20 mouse cellular contexts compared by ENCODE assay signal in genomic region chr9:52407841-52408240, GRCm38 (mm10).
DNase-seq lines count a peak whose midpoint lies in the region; ATAC-seq lines count a peak whose summit lies in the region.
"Had no signal": no experiment of that assay in that cellular context is flagged by ENCODE, and none has a peak within 500 bp of the region (broad histone marks: within the 10 kb centered on the region; RNA-seq: fewer than 3 reads in every experiment).

No protein-coding gene starts in this region.

- H3K27ac ChIP-seq in limb, embryonic 11.5 days (replicated peaks; ENCODE audit: low read depth, low read length): no peak overlapping the region
- no peak overlapping the region for H3K27ac ChIP-seq in limb, embryonic 10.5 days
- H3K27ac ChIP-seq in intestine, embryonic 16.5 days (ENCODE audit: low read length): no peak overlapping the region
- H3K27ac ChIP-seq: embryonic facial prominence, embryonic 15.5 days; forebrain, embryonic 12.5 days; heart, embryonic 10.5 days; hindbrain, embryonic 15.5 days; kidney, embryonic 15.5 days; limb, embryonic 13.5 days had no signal

- H3K36me3 ChIP-seq in limb, embryonic 11.5 days (ENCODE audit: control insufficient read depth, insufficient read depth, low read length): no peaks in the 10 kb centered on the region
- no peaks in the 10 kb centered on the region for H3K36me3 ChIP-seq in limb, embryonic 10.5 days
- H3K36me3 ChIP-seq in intestine, embryonic 16.5 days (ENCODE audit: control insufficient read depth, insufficient read depth, low read length): no peaks in the 10 kb centered on the region
- H3K36me3 ChIP-seq: embryonic facial prominence, embryonic 15.5 days; forebrain, embryonic 12.5 days; heart, embryonic 10.5 days; hindbrain, embryonic 15.5 days; kidney, embryonic 15.5 days; limb, embryonic 13.5 days had no signal

- H3K9ac ChIP-seq in limb, embryonic 11.5 days (ENCODE audit: low read length): no peak overlapping the region
- H3K9ac ChIP-seq in intestine, embryonic 16.5 days (ENCODE audit: low read depth, low read length): no peak overlapping the region
- H3K9ac ChIP-seq: embryonic facial prominence, embryonic 15.5 days; forebrain, embryonic 12.5 days; hindbrain, embryonic 15.5 days; kidney, embryonic 15.5 days; limb, embryonic 13.5 days had no signal

- H3K27me3 ChIP-seq in limb, embryonic 11.5 days (ENCODE audit: control insufficient read depth, insufficient read depth, low read length): no peaks in the 10 kb centered on the region
- H3K27me3 ChIP-seq in limb, embryonic 10.5 days (ENCODE audit: low read depth, poor library complexity, severe bottlenecking): no peaks in the 10 kb centered on the region
- H3K27me3 ChIP-seq in intestine, embryonic 16.5 days (replicated peaks; ENCODE audit: control insufficient read depth, insufficient read depth, low read length): no peaks in the 10 kb centered on the region
- H3K27me3 ChIP-seq: embryonic facial prominence, embryonic 15.5 days; forebrain, embryonic 12.5 days; hindbrain, embryonic 15.5 days; kidney, embryonic 15.5 days; limb, embryonic 13.5 days had no signal

- 93% methylated on average over 6 of the region's 6 CpGs for WGBS in limb, embryonic 11.5 days
- 91% methylated on average over 6 of the region's 6 CpGs for WGBS in limb, embryonic 10.5 days
- 88% methylated on average over 6 of the region's 6 CpGs for WGBS in intestine, embryonic 16.5 days

- DNase-seq in limb, embryonic 11.5 days (ENCODE audit: low spot score): peak; percentile 13
- no peak for DNase-seq in limb, embryonic 10.5 days (ENCODE audit: low spot score)
- DNase-seq in layer of hippocampus, postnatal 14 days (ENCODE audit: low spot score in 2 of 2): peak; percentile 23 to 61
- peak; percentile 40 to 93 for DNase-seq in left cerebral cortex, postnatal 25 days (ENCODE audit: low spot score in 2 of 2)
- peak; percentile 85 for DNase-seq in telencephalon, adult 2 months (ENCODE audit: low read depth, low spot score)
- DNase-seq in MN1 (ENCODE audit: low spot score): no peak
- DNase-seq in Muller cell, postnatal 12 days (ENCODE audit: inconsistent ontology term): no peak
- DNase-seq: cerebellum, adult 11 months; gastrocnemius, postnatal 10 days; heart, postnatal 14 days; lung, postnatal 4 days; thymus, adult 2 months had no signal

- intact Hi-C loops in left cerebral cortex, postnatal 25 days (cut with DNase I): loop anchor here (5.0 to 10.0 kb wide), 2 partner anchors 269 to 337 kb away; partner anchors contain the start of gene AI593442

- ATAC-seq in limb, embryonic 11.5 days (ENCODE audit: insufficient number of reproducible peaks, low FRiP score, low TSS enrichment, low read depth): no peak
- no peak for ATAC-seq in intestine, embryonic 16.5 days

- H3K4me3 ChIP-seq in limb, embryonic 11.5 days (ENCODE audit: low read depth, low read length): no peak overlapping the region
- H3K4me3 ChIP-seq in limb, embryonic 10.5 days: no peak overlapping the region
- H3K4me3 ChIP-seq in intestine, embryonic 16.5 days (ENCODE audit: low read length): no peak overlapping the region
- H3K4me3 ChIP-seq: embryonic facial prominence, embryonic 15.5 days; forebrain, embryonic 12.5 days; heart, embryonic 10.5 days; hindbrain, embryonic 15.5 days; kidney, embryonic 15.5 days; limb, embryonic 13.5 days had no signal

- no peaks in the 10 kb centered on the region for H3K9me3 ChIP-seq in limb, embryonic 11.5 days (ENCODE audit: control insufficient read depth, low read length)
- no peaks in the 10 kb centered on the region for H3K9me3 ChIP-seq in limb, embryonic 10.5 days (replicated peaks)
- H3K9me3 ChIP-seq in intestine, embryonic 16.5 days (ENCODE audit: control insufficient read depth, low read length): no peaks in the 10 kb centered on the region
- H3K9me3 ChIP-seq: embryonic facial prominence, embryonic 15.5 days; forebrain, embryonic 12.5 days; heart, embryonic 10.5 days; hindbrain, embryonic 15.5 days; kidney, embryonic 15.5 days had no signal

- no peaks in the 10 kb centered on the region for H3K4me1 ChIP-seq in limb, embryonic 11.5 days (ENCODE audit: control insufficient read depth, insufficient read depth, low read length)
- no peaks in the 10 kb centered on the region for H3K4me1 ChIP-seq in limb, embryonic 10.5 days
- no peaks in the 10 kb centered on the region for H3K4me1 ChIP-seq in intestine, embryonic 16.5 days (ENCODE audit: control insufficient read depth, insufficient read depth, low read length)
- H3K4me1 ChIP-seq: embryonic facial prominence, embryonic 15.5 days; forebrain, embryonic 12.5 days; heart, embryonic 10.5 days; hindbrain, embryonic 15.5 days; kidney, embryonic 15.5 days; limb, embryonic 13.5 days had no signal

- no peak overlapping the region for H3K4me2 ChIP-seq in limb, embryonic 11.5 days (ENCODE audit: low read depth, severe bottlenecking)
- no peak overlapping the region for H3K4me2 ChIP-seq in intestine, embryonic 16.5 days (ENCODE audit: low read depth, low read length)
- H3K4me2 ChIP-seq: embryonic facial prominence, embryonic 15.5 days; forebrain, embryonic 12.5 days; hindbrain, embryonic 15.5 days; kidney, embryonic 15.5 days; limb, embryonic 13.5 days; midbrain, embryonic 11.5 days had no signal

Comparison
In these comparisons a context has a peak if more than half of its experiments do, and no peak if none do; other contexts are left out.
1. DNase-seq: peak in limb, embryonic 11.5 days (single experiment), layer of hippocampus, postnatal 14 days (2 of 2), left cerebral cortex, postnatal 25 days (2 of 2) and telencephalon, adult 2 months (single experiment); none in limb, embryonic 10.5 days (single experiment), MN1 (single experiment) and Muller cell, postnatal 12 days (single experiment).